Mouse (Mus musculus): ENCODE data around the gene Clps. TPM values are rescaled to one million over a fixed set of nuclear protein-coding genes. Genes with fewer than 3 reads are reported as not detected.

The Clps gene
- polyA plus RNA-seq (2012; rRNA removed): 0.18 TPM in 1 of 2 replicates, not detected in the other

GRCm38 (mm10) chr17:28560598-28560997 lies at the start of gene Clps:
TSS of gene Clps (minus strand) at chr17:28560766.
- DNase-seq (ENCODE audit: extremely low spot score in 1 of 2, low spot score in 1 of 2): no peak

GRCm38 (mm10) chr17:28609543-28609942 lies 49.0 kb upstream of the Clps start:
- no peak for DNase-seq (ENCODE audit: extremely low spot score in 1 of 2, low spot score in 1 of 2)

GRCm38 (mm10) chr17:28601557-28602250 lies 41.1 kb upstream of the Clps start:
- DNase-seq (ENCODE audit: extremely low spot score in 1 of 2, low spot score in 1 of 2): no peak

GRCm38 (mm10) chr17:28600780-28601179 lies 40.2 kb upstream of the Clps start:
- DNase-seq (ENCODE audit: extremely low spot score in 1 of 2, low spot score in 1 of 2): no peak

- no peak for DNase-seq (ENCODE audit: extremely low spot score in 1 of 2, low spot score in 1 of 2)
These were observed 33.4 kb upstream of the Clps start for GRCm38 (mm10) chr17:28593965-28594364.

GRCm38 (mm10) chr17:28592998-28593397 lies 32.4 kb upstream of the Clps start:
- DNase-seq (ENCODE audit: extremely low spot score in 1 of 2, low spot score in 1 of 2): peak; percentile 37 to 86

- no peak for DNase-seq (ENCODE audit: extremely low spot score in 1 of 2, low spot score in 1 of 2)
These were observed 30.9 kb upstream of the Clps start for GRCm38 (mm10) chr17:28591476-28591875.

- no peak for DNase-seq (ENCODE audit: extremely low spot score in 1 of 2, low spot score in 1 of 2)
These were observed 30.0 kb upstream of the Clps start for GRCm38 (mm10) chr17:28590596-28590995.

- no peak for DNase-seq (ENCODE audit: extremely low spot score in 1 of 2, low spot score in 1 of 2)
These were observed 28.0 kb upstream of the Clps start for GRCm38 (mm10) chr17:28588591-28588990.

GRCm38 (mm10) chr17:28586509-28586908 lies 25.9 kb upstream of the Clps start:
- no peak for DNase-seq (ENCODE audit: extremely low spot score in 1 of 2, low spot score in 1 of 2)

- no peak for DNase-seq (ENCODE audit: extremely low spot score in 1 of 2, low spot score in 1 of 2)
These were observed 20.5 kb upstream of the Clps start for GRCm38 (mm10) chr17:28581056-28581455.

GRCm38 (mm10) chr17:28580396-28580795 lies 19.8 kb upstream of the Clps start:
- DNase-seq (ENCODE audit: extremely low spot score in 1 of 2, low spot score in 1 of 2): no peak

- DNase-seq (ENCODE audit: extremely low spot score in 1 of 2, low spot score in 1 of 2): no peak
These were observed 14.9 kb upstream of the Clps start, which contains the start of gene Lhfpl5 for GRCm38 (mm10) chr17:28575244-28576125. TSS of gene Lhfpl5 (plus strand) at chr17:28575641.

GRCm38 (mm10) chr17:28572941-28573340 lies 12.4 kb upstream of the Clps start:
- DNase-seq (ENCODE audit: extremely low spot score in 1 of 2, low spot score in 1 of 2): peak in 1 of 2 experiments; percentile 38

GRCm38 (mm10) chr17:28572521-28572920 lies 12.0 kb upstream of the Clps start:
- DNase-seq (ENCODE audit: extremely low spot score in 1 of 2, low spot score in 1 of 2): no peak

GRCm38 (mm10) chr17:28571868-28572267 lies 11.3 kb upstream of the Clps start:
- DNase-seq (ENCODE audit: extremely low spot score in 1 of 2, low spot score in 1 of 2): no peak

- DNase-seq (ENCODE audit: extremely low spot score in 1 of 2, low spot score in 1 of 2): no peak
These were observed 7.0 kb upstream of the Clps start for GRCm38 (mm10) chr17:28567541-28567940.

- no peak for DNase-seq (ENCODE audit: extremely low spot score in 1 of 2, low spot score in 1 of 2)
These were observed 4.6 kb upstream of the Clps start for GRCm38 (mm10) chr17:28565181-28565580.

- DNase-seq (ENCODE audit: extremely low spot score in 1 of 2, low spot score in 1 of 2): no peak
These were observed 1.0 kb upstream of the Clps start for GRCm38 (mm10) chr17:28561613-28562012.

GRCm38 (mm10) chr17:28557772-28558171 lies 2.8 kb downstream of the Clps start:
- DNase-seq (ENCODE audit: extremely low spot score in 1 of 2, low spot score in 1 of 2): no peak

- DNase-seq (ENCODE audit: extremely low spot score in 1 of 2, low spot score in 1 of 2): no peak
These were observed 3.8 kb downstream of the Clps start for GRCm38 (mm10) chr17:28556635-28557396.

Measured in frontal cortex, adult 2 months (tissue).